Mouse (Mus musculus): ENCODE data around the gene Tor3a.

The Tor3a gene

DNA sequence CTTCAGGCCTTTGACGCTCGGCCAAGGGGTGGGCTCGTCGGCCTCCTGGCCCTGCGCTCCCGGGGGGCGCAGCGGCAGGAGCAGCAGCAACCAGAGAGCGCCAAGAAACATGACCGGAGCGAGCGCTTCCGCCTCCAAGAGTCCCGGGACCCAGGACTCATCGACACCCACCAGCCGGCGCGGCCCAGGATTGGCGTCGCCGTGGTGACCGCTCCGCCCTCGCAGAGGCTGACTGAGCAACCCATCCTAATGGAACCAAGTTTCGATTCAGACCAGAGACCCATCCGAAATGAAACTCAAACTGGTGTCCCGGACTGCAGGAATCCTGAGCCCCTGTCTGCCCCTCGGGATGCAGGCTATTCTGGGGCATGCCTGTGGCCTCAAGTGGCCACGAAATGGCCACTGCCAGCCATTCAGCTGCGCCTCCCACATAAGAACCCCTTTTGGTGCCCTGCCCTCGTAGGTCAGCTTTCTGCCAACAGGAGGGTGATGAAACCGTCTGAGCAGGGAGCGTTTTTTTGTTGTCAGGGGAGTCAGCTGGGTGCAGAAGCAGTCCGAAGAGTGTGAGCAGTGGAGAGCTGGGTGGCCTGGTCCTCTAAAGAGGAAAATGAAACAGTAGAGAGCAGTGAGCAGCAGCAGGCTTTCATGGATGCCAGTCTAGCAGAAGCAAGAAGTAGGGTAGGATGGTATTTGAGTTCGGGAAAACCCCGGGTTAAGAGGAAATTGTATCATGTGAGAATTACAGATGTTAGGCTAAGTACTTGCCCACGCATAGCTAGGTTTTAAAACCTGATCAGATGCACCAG lies at the start of gene Tor3a:
TSS of gene Tor3a (minus strand) at position 162 of the 806 bp plus-strand sequence.
- peak; percentile 89 to 96 for DNase-seq (ENCODE audit: inconsistent age in 2 of 2, low spot score in 1 of 2)

DNA sequence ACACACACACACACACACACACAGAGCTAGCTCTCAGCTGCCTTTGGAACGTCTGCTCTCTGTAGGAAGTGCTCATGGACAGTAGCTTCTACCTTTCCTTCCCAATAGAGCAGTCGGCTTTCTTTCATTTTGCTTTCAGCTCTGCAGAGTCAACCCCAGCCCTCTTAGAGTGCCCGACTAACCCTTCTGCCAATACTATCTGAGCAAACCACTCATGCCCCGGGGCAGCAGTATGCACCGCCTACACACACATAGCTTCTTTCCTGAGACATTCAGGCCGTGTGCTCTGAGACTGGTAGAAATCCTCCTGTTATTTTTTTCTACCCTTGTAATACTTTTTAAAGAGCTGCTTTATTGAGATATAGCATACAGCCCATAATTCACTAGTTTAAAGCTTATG lies 47.9 kb upstream of the Tor3a start:
- no peak for DNase-seq (ENCODE audit: inconsistent age in 2 of 2, low spot score in 1 of 2)

- DNase-seq (ENCODE audit: inconsistent age in 2 of 2, low spot score in 1 of 2): no peak
These were observed 45.9 kb upstream of the Tor3a start for GRCm38 (mm10) chr1:156720046-156720445.

- peak; percentile 97 to 99 for DNase-seq (ENCODE audit: inconsistent age in 2 of 2, low spot score in 1 of 2)
These were observed 45.0 kb upstream of the Tor3a start, which contains the start of gene Fam20b for GRCm38 (mm10) chr1:156718950-156719805. Gene Fam20b, minus strand, starts transcription at chr1:156719086.

DNA sequence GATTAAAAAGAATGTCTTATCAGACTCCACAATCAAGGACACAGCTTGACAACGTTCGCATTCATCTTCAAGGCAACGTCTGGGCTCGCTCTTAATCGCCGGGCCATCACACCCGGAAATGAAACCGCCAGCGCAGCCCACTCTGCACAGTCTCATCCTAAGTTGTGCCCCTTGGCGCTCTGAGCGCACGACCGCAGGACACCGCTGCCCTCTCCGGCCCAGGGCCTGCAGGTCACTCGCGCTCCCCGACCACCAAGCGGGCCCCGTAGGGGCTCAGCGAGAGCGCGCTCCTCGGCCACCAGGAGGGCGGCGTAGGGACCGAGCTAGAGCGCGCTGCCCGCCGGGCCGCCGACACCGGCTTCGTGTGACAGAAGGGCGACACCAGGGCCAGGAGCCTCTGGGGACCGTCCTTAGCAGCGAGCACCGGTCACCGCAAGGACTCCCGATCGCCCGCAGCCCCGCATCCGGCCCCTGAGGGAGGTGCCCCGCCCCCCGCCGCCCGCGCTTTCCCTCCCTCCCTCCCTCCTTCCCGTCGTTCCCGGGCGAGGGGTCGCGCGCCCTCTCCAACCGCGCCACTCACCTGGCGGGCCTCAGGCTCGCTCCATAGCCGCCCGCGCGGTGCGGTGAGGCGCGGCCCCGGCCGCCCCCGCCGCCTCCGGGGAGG lies 44.3 kb upstream of the Tor3a start:
- DNase-seq (ENCODE audit: inconsistent age in 2 of 2, low spot score in 1 of 2): peak; percentile 76 to 89

DNA sequence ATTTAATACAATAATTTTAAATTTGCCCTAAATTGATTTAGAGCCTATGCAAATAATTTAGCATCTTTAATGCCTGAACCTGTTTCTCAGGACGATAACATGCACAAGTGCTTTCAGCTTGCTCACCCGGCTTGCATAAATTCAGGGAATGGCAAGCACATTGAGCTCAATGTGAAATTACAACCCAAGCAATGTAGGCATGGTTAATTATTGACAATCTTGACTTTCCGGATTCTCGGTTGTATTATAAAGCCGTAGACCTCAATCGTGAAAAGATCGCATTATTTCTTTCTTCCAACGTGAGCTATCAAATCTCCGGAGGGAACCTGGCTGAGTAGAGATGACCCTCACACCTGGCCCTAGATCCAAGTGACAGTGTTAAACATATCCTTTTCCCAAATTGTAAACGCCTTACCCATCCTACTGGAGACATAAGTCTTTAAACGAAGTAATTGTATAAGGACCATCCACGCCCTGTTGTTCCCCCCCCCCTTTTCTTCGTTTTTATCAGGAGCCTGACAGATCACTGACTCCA lies 43.7 kb upstream of the Tor3a start:
- DNase-seq (ENCODE audit: inconsistent age in 2 of 2, low spot score in 1 of 2): no peak

DNA sequence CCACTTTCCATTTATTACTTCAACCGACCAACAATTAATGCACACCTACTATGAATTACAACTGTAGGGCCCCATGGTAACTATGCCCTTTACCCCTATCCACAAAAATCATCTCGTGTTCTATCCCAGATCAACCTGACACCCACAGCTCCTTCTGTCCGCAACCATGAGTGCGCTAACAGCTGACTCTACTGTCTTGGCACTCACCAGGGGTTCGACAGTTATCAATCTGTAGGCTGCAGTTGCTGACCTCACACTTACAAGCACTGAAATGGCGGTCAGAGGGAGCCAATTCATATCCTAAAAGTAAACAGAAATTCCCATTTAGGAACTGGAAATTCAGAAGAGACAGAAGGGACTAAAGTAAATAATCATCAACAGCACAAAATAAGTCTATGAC lies 42.5 kb upstream of the Tor3a start:
- DNase-seq (ENCODE audit: inconsistent age in 2 of 2, low spot score in 1 of 2): no peak

- no peak for DNase-seq (ENCODE audit: inconsistent age in 2 of 2, low spot score in 1 of 2)
These were observed 36.4 kb upstream of the Tor3a start for GRCm38 (mm10) chr1:156710472-156711098.

DNA sequence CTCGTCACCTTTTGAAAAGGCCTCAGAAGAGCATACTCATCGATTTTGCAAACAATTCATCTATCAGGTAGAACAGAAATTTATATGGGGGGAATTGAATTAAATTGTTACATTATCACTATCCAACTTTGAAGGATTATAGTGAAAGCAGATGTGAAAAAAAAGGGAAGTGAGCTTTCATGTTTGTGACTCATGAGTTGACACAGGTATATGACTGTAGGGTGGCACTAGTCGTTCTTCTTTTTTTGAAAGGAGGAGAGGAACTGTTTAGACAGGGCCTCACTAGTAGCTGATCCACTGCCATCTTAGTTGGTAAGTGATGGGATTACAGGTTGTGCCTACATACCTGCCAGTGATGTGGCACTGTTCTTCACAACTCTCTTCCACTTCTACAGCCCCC lies 34.5 kb upstream of the Tor3a start:
- DNase-seq (ENCODE audit: inconsistent age in 2 of 2, low spot score in 1 of 2): no peak

DNA sequence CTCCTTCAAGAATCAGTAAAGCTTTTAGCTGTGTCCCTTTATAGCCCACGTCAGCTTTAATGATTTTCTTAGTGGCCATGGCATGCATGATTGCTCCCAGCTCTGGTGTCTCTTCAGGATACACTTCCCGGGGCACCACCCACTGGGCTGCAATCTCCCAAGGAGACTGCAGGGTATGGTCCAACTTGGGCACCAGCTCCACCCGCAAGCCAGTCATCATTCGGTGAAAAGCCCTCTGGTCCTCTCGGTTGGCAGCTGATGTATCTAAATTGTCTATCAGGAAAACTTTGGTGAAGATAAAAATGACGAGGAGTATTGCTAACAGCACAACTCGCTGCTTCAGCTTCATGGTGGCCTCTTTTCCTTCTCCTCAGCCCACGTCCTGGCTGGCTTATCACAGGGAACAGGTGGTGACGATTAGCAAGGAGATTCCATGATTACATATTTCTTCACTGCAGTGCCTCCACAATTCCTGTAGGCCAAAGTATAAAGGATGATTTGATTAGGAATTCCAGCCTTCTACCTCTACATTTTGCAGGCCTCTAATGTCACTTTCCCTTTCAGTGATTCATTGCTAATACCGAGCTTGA lies 31.6 kb upstream of the Tor3a start:
- DNase-seq (ENCODE audit: inconsistent age in 2 of 2, low spot score in 1 of 2): no peak

GRCm38 (mm10) chr1:156703444-156703843 lies 29.3 kb upstream of the Tor3a start:
- no peak for DNase-seq (ENCODE audit: inconsistent age in 2 of 2, low spot score in 1 of 2)

GRCm38 (mm10) chr1:156702151-156702550 lies 28.0 kb upstream of the Tor3a start:
- DNase-seq (ENCODE audit: inconsistent age in 2 of 2, low spot score in 1 of 2): no peak

DNA sequence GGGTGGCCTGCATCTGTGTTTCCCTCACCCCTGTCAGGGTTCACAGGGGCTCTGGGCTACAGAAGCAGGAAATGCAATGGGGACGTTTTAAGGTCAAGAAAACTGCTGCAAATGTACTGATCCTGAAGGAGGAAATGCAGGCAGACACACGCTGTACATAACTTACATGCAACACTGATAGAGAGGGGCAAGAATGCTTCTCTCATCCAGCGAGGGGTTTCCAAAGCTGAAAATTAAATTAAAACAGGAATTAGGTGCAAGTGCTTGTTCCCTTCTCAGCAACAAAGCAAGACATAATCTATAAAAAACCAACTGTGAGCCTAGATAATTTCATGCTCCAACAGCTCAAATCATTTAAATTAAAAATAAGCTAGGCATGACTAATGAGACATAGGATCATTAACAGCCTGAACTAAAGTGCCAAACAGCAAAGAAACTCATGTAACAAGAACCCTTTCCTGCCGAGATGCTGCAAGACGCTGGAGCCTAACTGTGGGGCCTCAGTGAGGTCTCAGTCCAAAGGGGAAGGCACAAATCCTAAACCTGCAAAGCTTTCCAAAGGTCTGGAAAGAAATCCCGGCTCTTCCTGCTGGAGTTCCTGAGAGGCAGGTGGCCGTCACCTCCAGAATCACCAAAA lies 12.0 kb upstream of the Tor3a start:
- DNase-seq (ENCODE audit: inconsistent age in 2 of 2, low spot score in 1 of 2): no peak

DNA sequence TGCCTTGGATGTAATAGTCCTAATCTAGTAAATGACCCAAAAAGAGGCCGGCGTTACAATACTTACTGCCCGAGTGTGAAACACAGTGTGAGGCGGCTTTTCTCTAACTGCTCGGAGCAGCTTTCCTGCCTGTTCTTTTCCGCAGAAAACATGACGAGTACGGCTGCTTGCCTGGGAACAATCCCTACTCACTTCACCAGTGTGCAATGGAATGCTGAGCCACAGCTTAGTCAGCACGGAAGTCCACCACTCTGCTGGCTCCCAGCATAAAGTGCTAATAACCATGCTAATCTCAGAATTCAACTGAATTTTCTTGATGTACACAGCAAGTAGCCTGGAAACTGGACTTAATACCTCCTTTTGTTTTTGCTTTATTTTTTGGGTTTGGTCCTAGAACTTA lies 5.4 kb upstream of the Tor3a start:
- no peak for DNase-seq (ENCODE audit: inconsistent age in 2 of 2, low spot score in 1 of 2)

GRCm38 (mm10) chr1:156677230-156677629 lies 3.1 kb upstream of the Tor3a start:
- DNase-seq (ENCODE audit: inconsistent age in 2 of 2, low spot score in 1 of 2): no peak

GRCm38 (mm10) chr1:156676596-156676995 lies 2.4 kb upstream of the Tor3a start:
- no peak for DNase-seq (ENCODE audit: inconsistent age in 2 of 2, low spot score in 1 of 2)

DNA sequence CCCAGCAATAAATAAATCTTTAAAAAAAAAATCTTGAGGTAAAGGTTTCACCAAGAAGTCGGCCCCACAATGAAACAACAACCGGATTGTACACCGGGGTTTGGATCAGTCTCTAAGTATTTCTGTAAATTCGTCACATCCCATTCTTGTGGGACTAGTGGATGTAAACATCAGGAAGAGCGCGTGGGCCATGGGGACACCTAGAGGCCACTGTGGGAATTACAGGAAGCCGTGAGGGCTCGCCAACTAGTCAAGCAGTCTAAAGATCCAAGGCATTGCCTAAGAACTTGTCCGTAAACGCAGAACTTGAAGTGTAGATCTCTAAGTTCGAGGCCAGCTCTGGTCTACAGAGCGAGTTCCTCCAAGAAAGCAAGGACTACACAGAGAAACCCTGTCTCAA lies 2.0 kb upstream of the Tor3a start:
- DNase-seq (ENCODE audit: inconsistent age in 2 of 2, low spot score in 1 of 2): peak; percentile 67 to 86

GRCm38 (mm10) chr1:156673476-156674194 lies 521 bp downstream of the Tor3a start:
- DNase-seq (ENCODE audit: inconsistent age in 2 of 2, low spot score in 1 of 2): peak; percentile 45 to 86
